Mouse (Mus musculus): Measurements from ENCODE around the gene Mettl7b. TPM values are rescaled to one million over a fixed set of nuclear protein-coding genes. Genes with fewer than 3 reads are reported as not detected.

Mettl7b gene
- total RNA-seq, 1 experiment from 2014 or later: not detected

DNA sequence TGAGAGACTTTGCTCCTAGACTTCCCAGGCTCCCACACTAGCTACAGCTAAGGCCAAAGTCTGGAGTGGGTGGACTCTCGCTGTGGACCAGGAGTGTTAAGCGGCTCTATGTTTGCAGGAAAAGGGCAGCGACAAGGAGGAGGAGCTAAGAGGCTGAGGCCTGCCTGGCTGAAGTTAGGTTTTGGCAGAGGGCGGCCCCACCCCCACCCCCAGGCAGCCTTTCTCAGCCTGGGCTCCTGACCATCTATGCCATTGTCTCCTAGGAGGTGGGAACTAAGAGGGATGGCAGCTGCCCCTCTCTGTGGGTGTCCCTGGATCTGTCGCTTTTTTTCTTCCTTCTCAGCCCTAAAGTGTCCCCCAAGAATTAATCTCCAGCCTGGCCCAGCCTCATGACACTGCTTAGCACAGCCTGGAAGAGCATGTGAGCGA is 41.6 kb downstream of the Mettl7b start:
- DNase-seq: no peak

DNA sequence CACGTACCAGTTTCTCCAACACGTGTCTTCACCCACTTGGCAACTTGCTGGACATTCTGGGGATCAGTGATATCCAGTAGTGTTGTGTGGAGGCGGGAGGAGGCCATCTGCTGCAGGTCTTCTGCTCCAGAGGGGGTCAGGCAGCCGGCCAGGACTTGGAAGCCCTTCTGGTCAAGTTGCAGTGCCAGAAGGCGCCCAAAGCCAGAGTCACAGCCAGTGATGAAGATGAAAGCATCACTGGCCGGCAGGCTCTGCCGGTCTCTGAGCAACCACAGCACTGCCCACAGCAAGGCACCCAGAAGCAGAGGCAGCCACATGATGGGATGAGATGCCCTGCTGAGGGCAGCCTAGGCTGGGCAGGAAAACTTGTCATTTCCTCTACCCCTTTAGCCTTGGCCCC is 42.5 kb downstream of the Mettl7b start:
- peak; percentile 47 for DNase-seq

DNA sequence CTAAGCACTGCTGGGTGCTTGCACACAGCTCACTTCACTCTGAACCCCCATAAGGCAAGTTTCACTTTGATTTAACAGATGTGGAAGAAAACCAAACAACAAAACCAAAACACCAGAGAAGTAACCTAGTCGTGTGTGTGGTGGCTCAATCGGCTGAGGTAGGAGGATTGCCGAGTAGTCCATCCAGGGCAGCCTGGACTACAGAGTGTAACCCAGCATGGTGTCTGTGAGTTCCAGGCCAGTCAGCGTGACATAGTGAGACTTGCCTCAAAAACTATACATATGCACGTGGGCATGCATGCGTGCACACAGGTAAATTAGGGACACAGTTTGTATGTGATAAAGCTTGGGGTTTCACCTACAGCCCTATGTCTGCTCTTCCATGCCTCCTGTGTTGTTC is 43.4 kb downstream of the Mettl7b start:
- no peak for DNase-seq

- no peak for DNase-seq
Measured at GRCm38 (mm10) chr10:128916665-128917064, 44.1 kb downstream of the Mettl7b start.

GRCm38 (mm10) chr10:128915550-128915949 is 45.2 kb downstream of the Mettl7b start:
- DNase-seq: no peak

GRCm38 (mm10) chr10:128913696-128914095 is 47.1 kb downstream of the Mettl7b start:
- DNase-seq: no peak

GRCm38 (mm10) chr10:128913219-128913618 is 47.6 kb downstream of the Mettl7b start:
- peak; percentile 89 for DNase-seq

GRCm38 (mm10) chr10:128912791-128913190 is 48.0 kb downstream of the Mettl7b start:
- DNase-seq: no peak

- no peak for DNase-seq
Measured at GRCm38 (mm10) chr10:128912268-128912667, 48.5 kb downstream of the Mettl7b start.

GRCm38 (mm10) chr10:128911430-128911829 is 49.4 kb downstream of the Mettl7b start:
- DNase-seq: no peak

DNA sequence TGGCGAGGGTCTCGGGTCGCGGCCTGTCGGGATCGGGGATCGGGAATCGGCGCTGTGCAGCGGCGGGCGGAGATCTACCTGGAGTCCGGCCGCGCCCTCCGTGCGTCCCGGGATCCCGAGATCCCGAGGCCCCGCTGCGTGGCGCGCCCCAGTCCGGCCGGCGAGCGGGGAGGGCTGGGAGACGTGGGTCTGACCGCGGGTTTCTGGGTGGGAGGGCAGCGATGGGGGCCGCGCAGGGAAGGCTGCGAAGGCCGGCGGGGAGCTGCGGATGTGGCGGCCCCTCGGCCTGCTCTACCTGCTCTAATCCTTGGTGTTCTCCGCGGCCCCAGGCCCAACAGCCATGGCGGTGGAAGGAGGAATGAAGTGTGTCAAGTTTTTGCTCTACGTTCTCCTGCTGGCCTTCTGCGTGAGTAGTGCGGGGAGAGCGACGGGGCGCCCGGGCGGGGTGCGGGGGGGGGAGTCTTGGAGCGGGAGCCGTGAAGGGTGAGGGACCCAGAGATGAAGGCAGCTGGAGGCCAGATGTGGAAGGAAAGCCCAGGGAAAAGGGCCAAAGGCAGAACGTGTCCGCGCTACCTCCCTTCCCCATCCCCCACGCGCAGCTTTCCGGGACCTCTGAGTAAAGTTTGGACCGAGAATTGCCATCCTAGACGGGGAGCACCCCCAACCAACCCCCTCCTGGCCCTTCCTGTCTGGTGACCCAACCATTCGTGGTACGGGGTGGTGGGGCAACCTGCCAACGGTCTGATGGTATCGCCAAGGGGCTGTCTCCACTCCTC is 50.5 kb downstream of the Mettl7b start:
- DNase-seq: peak; percentile 64

GRCm38 (mm10) chr10:128909567-128910028 is 51.2 kb downstream of the Mettl7b start:
- DNase-seq: peak; percentile 90

- no peak for DNase-seq
Measured at GRCm38 (mm10) chr10:128908778-128909448, 51.9 kb downstream of the Mettl7b start.

Other genes starting within 250 kb of the Mettl7b start
- gene Dgka, start 216.1 kb downstream of the Mettl7b start, total RNA-seq (2021): 15.1 and 17.6 TPM in 2 replicates
- 19.5 and 25.2 TPM in 2 replicates for gene Pym1, start 213.1 kb downstream of the Mettl7b start, total RNA-seq (2021)
- gene Mmp19, start 170.1 kb downstream of the Mettl7b start, total RNA-seq (2021): 38.6 and 46.9 TPM in 2 replicates
- 57.1 and 79.6 TPM in 2 replicates for gene Dnajc14, start 156.9 kb downstream of the Mettl7b start, total RNA-seq (2021)
- 8.8 and 13.8 TPM in 2 replicates for gene Tmem198b, start 156.6 kb downstream of the Mettl7b start, total RNA-seq (2021)
- gene Sarnp, start 143.7 kb downstream of the Mettl7b start, total RNA-seq (2021): 54.6 and 63.2 TPM in 2 replicates
- gene Ormdl2, start 139.3 kb downstream of the Mettl7b start, total RNA-seq (2021): 48.5 and 49.1 TPM in 2 replicates
- 1.5 and 1.9 TPM in 2 replicates for gene Gdf11, start 69.3 kb downstream of the Mettl7b start, total RNA-seq (2021)
- gene Cd63, start 60.0 kb downstream of the Mettl7b start, total RNA-seq (2021): 238 and 302 TPM in 2 replicates
- 7.7 and 15.9 TPM in 2 replicates for gene Rdh5, start 38.1 kb downstream of the Mettl7b start, total RNA-seq (2021)
- gene Bloc1s1, start 37.0 kb downstream of the Mettl7b start, total RNA-seq (2021): 189 and 195 TPM in 2 replicates
- 9.6 and 10.2 TPM in 2 replicates for gene Itga7, start 27.2 kb downstream of the Mettl7b start, total RNA-seq (2021)
- not detected in 2 replicates for gene Olfr9, start 28.4 kb upstream of the Mettl7b start, total RNA-seq (2021)
- gene Olfr763, start 49.8 kb upstream of the Mettl7b start, total RNA-seq (2021): not detected in 2 replicates
- not detected in 2 replicates for gene Olfr764-ps1, start 78.9 kb upstream of the Mettl7b start, total RNA-seq (2021)
- not detected in 2 replicates for gene Olfr765, start 89.0 kb upstream of the Mettl7b start, total RNA-seq (2021)
- gene Olfr766-ps1, start 108.0 kb upstream of the Mettl7b start, total RNA-seq (2021): not detected in 2 replicates
- not detected in 2 replicates for gene Olfr767, start 121.9 kb upstream of the Mettl7b start, total RNA-seq (2021)
- not detected in 2 replicates for gene Olfr768, start 138.4 kb upstream of the Mettl7b start, total RNA-seq (2021)
- gene Olfr769, start 156.9 kb upstream of the Mettl7b start, total RNA-seq (2021): not detected in 2 replicates
- gene Olfr770, start 178.0 kb upstream of the Mettl7b start, total RNA-seq (2021): not detected in 2 replicates
- gene Olfr771, start 203.8 kb upstream of the Mettl7b start, total RNA-seq (2021): not detected in 2 replicates
- gene Olfr772, start 216.9 kb upstream of the Mettl7b start, total RNA-seq (2021): not detected in 2 replicates
- not detected in 2 replicates for gene Olfr773, start 226.4 kb upstream of the Mettl7b start, total RNA-seq (2021)